Mouse (Mus musculus): ENCODE data around the gene Entpd5. TPM values are rescaled to one million over a fixed set of nuclear protein-coding genes. Genes with fewer than 3 reads are reported as not detected.
"Not testable (repeated sequence)": the region's sequence is repeated elsewhere in the genome, so short reads cannot be mapped to it uniquely, and the experiment has no call there.

The Entpd5 gene
- polyA plus RNA-seq, 1 experiment from 2014 or later, result 12.6 TPM

DNA sequence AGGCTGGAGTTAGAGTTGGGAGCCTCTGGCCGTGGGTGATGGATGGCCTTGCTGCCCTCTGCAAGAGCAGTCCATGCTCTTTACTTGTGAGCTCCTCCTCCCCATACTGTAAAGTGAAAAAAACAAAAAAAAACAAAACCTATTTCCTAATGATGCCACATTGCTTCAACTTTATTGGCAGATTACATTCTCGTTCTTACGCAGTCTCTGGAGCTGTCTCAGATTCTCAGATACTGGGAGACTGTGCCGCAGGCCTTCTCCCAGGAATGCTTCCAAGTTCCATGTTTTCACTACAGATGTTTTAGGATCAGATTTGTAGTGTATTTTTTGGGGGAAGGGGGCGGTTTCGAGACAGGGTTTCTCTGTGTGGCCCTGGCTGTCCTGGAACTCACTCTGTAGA is 43.7 kb downstream of the Entpd5 start:
- no peaks in the 10 kb centered on the region for H3K27me3 ChIP-seq
- no peak for ATAC-seq (ENCODE audit: low read depth)
- H3K27ac ChIP-seq (replicated peaks), result no peak overlapping the region
- WGBS, result 97% methylated on average over 6 of the region's 6 CpGs
- H3K4me2 ChIP-seq, result no peak overlapping the region
- H3K9me3 ChIP-seq, result no peaks in the 10 kb centered on the region
- no peak overlapping the region for H3K4me3 ChIP-seq
- peaks cover 33% of the 10 kb centered on the region for H3K36me3 ChIP-seq
- H3K4me1 ChIP-seq (replicated peaks), result peaks cover 24% of the 10 kb centered on the region
- no peak overlapping the region for H3K9ac ChIP-seq

DNA sequence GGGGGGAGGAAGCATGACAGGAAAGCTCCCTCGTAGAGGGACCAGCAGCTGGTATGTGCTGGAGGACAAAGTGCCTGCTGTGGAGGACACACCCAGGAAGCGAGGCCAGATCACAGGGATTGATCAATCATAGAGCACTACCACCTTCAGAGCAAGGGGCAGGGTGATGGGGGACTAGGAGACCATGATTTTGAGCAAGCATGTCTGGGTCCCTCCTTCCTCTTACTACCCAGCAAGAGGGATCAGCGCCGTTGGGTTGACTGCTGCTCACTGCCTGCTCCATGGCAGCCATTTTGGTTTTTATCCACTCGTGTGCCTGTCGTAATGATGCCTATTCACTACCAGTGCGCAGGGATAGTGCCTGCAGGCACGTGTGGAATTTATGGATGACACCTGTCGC is 44.5 kb downstream of the Entpd5 start:
- Histone ChIP-seq H3K4me3 (no peak overlapping the region), H3K4me1 (replicated peaks) (peaks cover 24% of the 10 kb centered on the region), H3K27ac (replicated peaks) (no peak overlapping the region), H3K9ac (no peak overlapping the region), H3K4me2 (no peak overlapping the region), H3K27me3 (no peaks in the 10 kb centered on the region), H3K36me3 (peaks cover 25% of the 10 kb centered on the region), H3K9me3 (no peaks in the 10 kb centered on the region)
- ATAC-seq (ENCODE audit: low read depth), result no peak
- 78% methylated on average over 9 of the region's 9 CpGs for WGBS

DNA sequence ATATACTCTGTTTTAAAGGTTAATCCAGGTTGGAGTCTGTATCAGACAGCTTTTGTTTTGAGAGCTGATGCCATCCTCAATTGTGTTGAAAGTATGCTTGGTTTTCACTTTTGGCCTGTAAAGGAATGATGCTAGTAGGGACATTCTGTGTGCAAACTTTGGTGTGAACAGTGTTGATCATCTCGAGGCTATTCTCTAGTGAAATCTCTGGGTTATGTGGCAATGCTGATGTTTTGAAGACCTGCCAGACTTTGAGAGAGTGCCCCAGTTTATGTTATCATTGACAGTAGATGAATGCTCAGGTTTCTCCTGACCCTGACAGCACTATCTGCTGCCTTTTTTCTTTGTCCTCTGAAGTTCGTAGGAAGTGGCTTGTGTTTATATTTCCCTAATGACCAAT is 46.0 kb downstream of the Entpd5 start:
- Histone ChIP-seq H3K27me3 (no peaks in the 10 kb centered on the region), H3K4me2 (peak overlapping the region; percentile 92), H3K4me3 (peak overlapping the region; percentile 97), H3K36me3 (peaks cover 11% of the 10 kb centered on the region), H3K4me1 (replicated peaks) (peaks cover 24% of the 10 kb centered on the region), H3K9ac (peak overlapping the region; percentile 91; the same call in 1 of the 2 replicates), H3K27ac (replicated peaks) (no peak overlapping the region), H3K9me3 (no peaks in the 10 kb centered on the region)
- no peak for ATAC-seq (ENCODE audit: low read depth)
- 67% methylated on average over 2 of the region's 2 CpGs for WGBS

DNA sequence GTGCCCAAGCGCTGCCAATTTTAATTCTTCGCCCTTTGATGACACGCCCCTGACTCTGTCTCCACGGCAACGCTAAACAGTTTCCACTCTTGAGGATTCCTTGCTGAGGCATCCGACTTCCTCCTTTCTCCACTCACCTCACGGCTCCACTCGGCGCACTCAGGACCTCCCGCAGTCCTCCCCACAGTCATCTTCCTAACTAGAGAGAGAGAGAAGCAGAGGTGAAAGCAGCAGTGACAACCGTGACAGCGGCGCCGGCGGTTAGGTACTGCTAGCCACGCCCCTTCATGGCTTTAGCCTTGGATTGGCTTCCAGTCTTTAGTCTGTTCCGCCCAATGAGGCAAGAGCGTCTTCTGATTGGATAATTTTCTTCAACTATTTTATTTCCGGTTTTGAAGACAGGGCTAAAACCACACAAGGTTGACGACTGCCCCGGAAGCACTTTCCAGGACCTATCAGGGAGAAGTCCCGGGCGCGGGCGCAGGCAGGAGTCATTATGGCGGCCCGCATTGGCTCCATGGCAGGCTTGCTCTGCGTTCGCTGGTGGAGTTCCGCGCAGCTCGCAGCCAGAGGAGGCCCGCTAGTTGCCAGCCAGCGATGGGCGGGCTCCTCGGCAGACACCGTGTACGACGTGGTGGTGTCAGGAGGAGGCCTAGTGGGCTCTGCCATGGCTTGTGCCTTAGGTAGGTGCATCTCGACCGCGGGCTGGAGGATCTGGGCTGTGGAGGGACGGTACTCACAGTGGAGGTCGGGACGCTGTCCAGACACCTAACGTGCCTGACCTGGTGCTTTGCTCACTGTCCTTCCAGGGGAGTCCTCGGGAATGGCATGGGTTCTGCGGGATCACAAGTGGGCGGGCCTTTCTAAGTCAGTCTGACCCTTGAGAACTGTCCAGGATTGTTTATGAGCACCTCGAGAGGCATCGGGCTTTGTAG is 47.0 kb downstream of the Entpd5 start, which contains the start of the genes Coq6 and Fam161b:
Coq6 (plus strand) TSS at position 103 of the 935 bp plus-strand sequence.
Fam161b (minus strand) TSS at position 279 of the 935 bp plus-strand sequence.
- Histone ChIP-seq H3K27ac (replicated peaks) (peak within 1 kb of the TSS; percentile 77), H3K4me3 (peak within 1 kb of the TSS; percentile 97), H3K36me3 (peaks cover 9% of the 10 kb centered on the region), H3K9me3 (no peaks in the 10 kb centered on the region), H3K9ac (peak within 1 kb of the TSS; percentile 91), H3K27me3 (no peaks in the 10 kb centered on the region), H3K4me1 (replicated peaks) (peaks cover 24% of the 10 kb centered on the region), H3K4me2 (peak within 1 kb of the TSS; percentile 92)
- WGBS, result under 1% methylated on average over 51 of the region's 51 CpGs
- ATAC-seq (ENCODE audit: low read depth), result peak; percentile 99

DNA sequence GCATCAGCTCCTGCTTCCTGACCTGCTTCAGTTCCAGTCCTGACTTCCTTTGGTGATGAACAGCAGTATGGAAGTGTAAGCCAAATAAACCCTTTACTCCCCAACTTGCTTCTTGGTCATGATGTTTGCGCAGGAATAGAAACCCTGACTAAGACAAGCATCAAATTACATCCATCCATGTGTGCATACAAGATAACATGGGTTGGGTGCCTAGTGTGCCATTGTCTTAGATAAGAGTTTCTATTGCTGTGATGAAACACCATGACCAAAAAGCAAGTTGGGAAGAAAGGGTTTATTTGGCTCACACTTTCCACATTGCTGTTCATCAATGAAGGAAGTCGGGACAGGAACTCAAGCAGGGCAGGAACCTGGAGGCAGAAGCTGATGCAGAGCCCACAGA is 50.1 kb downstream of the Entpd5 start:
- not testable (repeated sequence) for H3K4me3 ChIP-seq; H3K27me3 ChIP-seq; ATAC-seq (ENCODE audit: low read depth); H3K27ac ChIP-seq (replicated peaks); H3K4me2 ChIP-seq; H3K9ac ChIP-seq; H3K9me3 ChIP-seq
- H3K4me1 ChIP-seq (replicated peaks), result peaks cover 24% of the 10 kb centered on the region
- peaks cover 39% of the 10 kb centered on the region for H3K36me3 ChIP-seq
- WGBS, result 94% methylated on average over 2 of the region's 2 CpGs

DNA sequence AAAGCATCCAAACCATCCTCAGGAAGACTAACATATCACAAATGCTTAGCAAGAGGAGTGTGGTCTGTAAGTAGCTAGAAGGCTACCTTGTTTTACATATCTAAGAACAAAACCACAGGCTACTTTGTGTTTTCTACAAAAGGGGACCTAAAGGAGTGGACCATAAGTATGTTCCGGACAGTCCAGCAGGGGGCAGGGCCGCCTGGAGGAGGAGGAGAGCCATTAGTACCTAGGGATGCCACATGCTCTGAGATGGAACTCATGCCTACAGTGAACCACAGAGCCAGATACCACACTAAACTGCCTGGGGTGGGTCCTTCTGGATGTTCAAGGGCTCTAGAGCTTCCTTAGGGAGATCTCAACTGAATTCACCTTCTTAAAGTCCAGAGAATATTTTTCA is 61.6 kb downstream of the Entpd5 start:
- Histone ChIP-seq H3K4me3 (no peak overlapping the region), H3K4me2 (no peak overlapping the region), H3K9me3 (no peaks in the 10 kb centered on the region), H3K27ac (replicated peaks) (no peak overlapping the region), H3K36me3 (peaks cover 95% of the 10 kb centered on the region), H3K4me1 (replicated peaks) (peaks cover 8% of the 10 kb centered on the region; the same call in 1 of the 2 replicates), H3K9ac (no peak overlapping the region), H3K27me3 (no peaks in the 10 kb centered on the region)
- 53% methylated on average over 2 of the region's 2 CpGs for WGBS
- no peak for ATAC-seq (ENCODE audit: low read depth)

DNA sequence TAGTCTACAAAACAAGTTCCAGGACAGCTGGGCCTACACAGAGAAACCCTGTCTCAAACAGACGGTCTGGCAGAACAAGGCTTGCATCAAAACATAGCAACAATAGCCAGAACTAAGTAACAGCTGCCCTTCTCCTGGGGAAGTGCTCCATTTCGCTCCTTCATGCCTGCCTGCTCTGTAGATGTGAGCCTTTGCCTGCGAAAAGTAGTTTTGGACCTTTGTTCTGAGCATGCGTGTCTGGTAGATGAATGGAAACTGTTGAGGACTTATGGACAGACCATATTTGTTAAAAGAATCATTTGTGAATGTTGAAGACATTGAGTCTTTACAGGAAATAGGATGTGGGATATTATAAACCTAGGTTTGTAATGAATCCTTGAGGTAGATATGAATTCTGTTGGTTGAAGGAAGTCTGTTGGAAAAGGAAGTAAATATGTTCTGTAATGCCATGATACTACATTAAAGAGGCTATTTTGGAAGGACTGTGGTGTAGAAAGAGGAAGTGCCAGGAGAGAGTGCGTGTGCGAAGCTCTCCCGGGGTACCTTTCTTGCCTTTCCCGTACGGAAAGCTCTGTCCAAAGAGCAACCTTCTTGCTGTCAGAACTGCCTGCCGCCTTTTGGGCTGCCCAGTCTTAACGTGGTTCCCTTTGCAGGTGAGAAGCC is 71.7 kb downstream of the Entpd5 start:
- no peak overlapping the region for H3K4me2 ChIP-seq
- no peaks in the 10 kb centered on the region for H3K27me3 ChIP-seq
- H3K4me3 ChIP-seq, result no peak overlapping the region
- no peak overlapping the region for H3K27ac ChIP-seq (replicated peaks)
- WGBS, result 90% methylated on average over 11 of the region's 11 CpGs
- no peak overlapping the region for H3K9ac ChIP-seq
- H3K36me3 ChIP-seq, result peaks cover 92% of the 10 kb centered on the region
- no peak for ATAC-seq (ENCODE audit: low read depth)
- no peaks in the 10 kb centered on the region for H3K9me3 ChIP-seq
- H3K4me1 ChIP-seq (replicated peaks), result no peaks in the 10 kb centered on the region

DNA sequence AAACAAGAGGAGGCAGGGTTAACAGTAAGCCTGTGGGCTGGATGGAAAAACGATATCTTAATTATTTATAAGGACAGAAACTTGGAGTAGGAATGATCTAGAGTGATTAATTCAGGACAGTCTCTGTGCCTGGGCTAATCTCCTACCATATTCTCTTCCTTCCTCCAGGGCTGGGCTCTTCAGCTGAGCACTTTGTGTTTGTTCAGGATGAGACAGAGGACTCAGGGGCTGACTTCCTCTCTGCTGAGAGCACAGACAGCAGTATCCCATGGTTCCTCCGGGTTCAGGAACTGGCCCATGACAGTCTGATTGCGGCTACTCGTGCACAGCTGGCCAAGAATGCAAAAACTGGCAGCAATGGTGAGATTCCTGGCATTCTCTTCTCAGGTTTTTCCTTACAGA is 81.7 kb downstream of the Entpd5 start:
- 93% methylated on average over 4 of the region's 4 CpGs for WGBS
- Histone ChIP-seq H3K4me1 (replicated peaks) (no peaks in the 10 kb centered on the region), H3K4me3 (no peak overlapping the region), H3K36me3 (peaks cover 70% of the 10 kb centered on the region), H3K4me2 (no peak overlapping the region), H3K27me3 (no peaks in the 10 kb centered on the region), H3K27ac (replicated peaks) (no peak overlapping the region), H3K9me3 (no peaks in the 10 kb centered on the region), H3K9ac (no peak overlapping the region)
- no peak for ATAC-seq (ENCODE audit: low read depth)

Other genes with a start within 250 kb of the Entpd5 start
- gene Elmsan1, start 190.1 kb downstream of the Entpd5 start, polyA plus RNA-seq (2015; fragmentation: Nextera tagmentation; extraction: Ambion mirVana), result 4.9 TPM in 2 replicates
- gene Ptgr2, start 123.8 kb downstream of the Entpd5 start, polyA plus RNA-seq (2015; fragmentation: Nextera tagmentation; extraction: Ambion mirVana), result 14.0 and 16.3 TPM in 2 replicates
- 82.1 and 83.7 TPM in 2 replicates for gene Zfp410, start 92.2 kb downstream of the Entpd5 start, polyA plus RNA-seq (2015; fragmentation: Nextera tagmentation; extraction: Ambion mirVana)
- 39.4 and 41.3 TPM in 2 replicates for gene Coq6, start 47.4 kb downstream of the Entpd5 start, polyA plus RNA-seq (2015; fragmentation: Nextera tagmentation; extraction: Ambion mirVana)
- gene Fam161b, start 47.2 kb downstream of the Entpd5 start, polyA plus RNA-seq (2015; fragmentation: Nextera tagmentation; extraction: Ambion mirVana), result 14.2 and 17.6 TPM in 2 replicates
- gene Bbof1, start within 50 bp of the Entpd5 start, polyA plus RNA-seq (2015; fragmentation: Nextera tagmentation; extraction: Ambion mirVana), result 3.0 and 4.7 TPM in 2 replicates
- 27.6 and 33.3 TPM in 2 replicates for gene Rnf113a2, start 8.2 kb upstream of the Entpd5 start, polyA plus RNA-seq (2015; fragmentation: Nextera tagmentation; extraction: Ambion mirVana)
- 31.5 and 31.9 TPM in 2 replicates for gene Aldh6a1, start 42.0 kb upstream of the Entpd5 start, polyA plus RNA-seq (2015; fragmentation: Nextera tagmentation; extraction: Ambion mirVana)
- gene Lin52, start 42.4 kb upstream of the Entpd5 start, polyA plus RNA-seq (2015; fragmentation: Nextera tagmentation; extraction: Ambion mirVana), result 31.7 and 33.6 TPM in 2 replicates
- 7.5 and 7.7 TPM in 2 replicates for gene Vsx2, start 160.7 kb upstream of the Entpd5 start, polyA plus RNA-seq (2015; fragmentation: Nextera tagmentation; extraction: Ambion mirVana)
- 12.8 TPM in 2 replicates for gene Abcd4, start 208.4 kb upstream of the Entpd5 start, polyA plus RNA-seq (2015; fragmentation: Nextera tagmentation; extraction: Ambion mirVana)
- gene Vrtn, start 232.0 kb upstream of the Entpd5 start, polyA plus RNA-seq (2015; fragmentation: Nextera tagmentation; extraction: Ambion mirVana), result not detected in 2 replicates